Mouse (Mus musculus): Measurements from ENCODE around the gene Romo1.
"Not testable (repeated sequence)": the region's sequence is repeated elsewhere in the genome, so short reads cannot be mapped to it uniquely, and the experiment has no call there.

Gene Romo1

DNA sequence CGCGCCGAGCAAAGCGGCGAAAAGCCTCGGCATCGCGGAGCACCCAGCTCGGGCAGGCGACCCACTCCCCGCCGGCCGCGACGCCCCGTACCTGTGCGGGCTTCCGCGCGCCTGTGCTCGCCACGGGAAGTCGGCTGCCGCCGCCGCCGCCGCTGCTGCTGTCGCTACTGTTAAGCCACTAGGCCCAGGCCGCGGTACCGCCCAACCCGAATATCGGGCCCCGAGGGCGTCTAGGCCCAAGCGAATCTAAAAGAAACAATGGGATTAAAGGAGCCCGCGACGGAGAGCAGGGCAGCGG, 35.9 kb downstream of the Romo1 start:
- DNase-seq (ENCODE audit: low spot score in 2 of 2), result no peak

DNA sequence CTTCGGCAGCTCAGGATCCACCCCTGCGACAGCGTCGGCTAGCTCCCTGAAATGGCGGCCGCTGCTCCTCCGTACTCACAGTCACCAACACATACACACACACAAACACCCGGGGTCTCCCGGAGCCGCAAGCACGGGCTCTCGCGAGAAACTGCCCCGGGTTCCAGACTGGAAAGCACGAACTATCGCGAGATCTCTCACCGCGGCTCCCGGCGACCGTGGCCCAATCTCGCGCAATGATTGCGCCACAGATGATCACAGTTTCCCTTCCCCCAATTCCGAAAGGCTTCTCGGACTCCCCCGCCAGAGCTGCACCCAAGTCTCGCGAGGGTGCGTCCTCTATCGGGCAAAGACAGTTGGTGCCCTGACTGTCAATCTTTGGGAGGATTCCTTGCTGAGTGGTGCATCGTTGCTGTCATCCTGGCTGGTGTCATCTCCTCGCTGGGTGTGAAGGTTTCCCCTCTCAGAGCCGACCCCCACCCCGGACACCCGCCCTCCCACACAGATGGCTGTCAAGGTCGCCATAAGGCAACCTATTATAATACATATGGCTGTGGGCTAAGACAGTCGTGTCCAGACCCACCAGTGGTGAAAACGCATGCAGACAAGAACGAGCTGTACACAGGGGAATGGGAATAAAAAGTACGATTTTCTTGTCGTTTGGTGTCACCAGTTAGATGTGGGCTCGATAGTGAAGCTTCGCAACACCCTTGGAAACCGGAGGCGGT, 36.4 kb downstream of the Romo1 start, which contains the start of gene Rbm39:
Rbm39 (minus strand) TSS at position 145 of the 728 bp plus-strand sequence.
- DNase-seq (ENCODE audit: low spot score in 2 of 2), result peak; percentile 99 to 100

DNA sequence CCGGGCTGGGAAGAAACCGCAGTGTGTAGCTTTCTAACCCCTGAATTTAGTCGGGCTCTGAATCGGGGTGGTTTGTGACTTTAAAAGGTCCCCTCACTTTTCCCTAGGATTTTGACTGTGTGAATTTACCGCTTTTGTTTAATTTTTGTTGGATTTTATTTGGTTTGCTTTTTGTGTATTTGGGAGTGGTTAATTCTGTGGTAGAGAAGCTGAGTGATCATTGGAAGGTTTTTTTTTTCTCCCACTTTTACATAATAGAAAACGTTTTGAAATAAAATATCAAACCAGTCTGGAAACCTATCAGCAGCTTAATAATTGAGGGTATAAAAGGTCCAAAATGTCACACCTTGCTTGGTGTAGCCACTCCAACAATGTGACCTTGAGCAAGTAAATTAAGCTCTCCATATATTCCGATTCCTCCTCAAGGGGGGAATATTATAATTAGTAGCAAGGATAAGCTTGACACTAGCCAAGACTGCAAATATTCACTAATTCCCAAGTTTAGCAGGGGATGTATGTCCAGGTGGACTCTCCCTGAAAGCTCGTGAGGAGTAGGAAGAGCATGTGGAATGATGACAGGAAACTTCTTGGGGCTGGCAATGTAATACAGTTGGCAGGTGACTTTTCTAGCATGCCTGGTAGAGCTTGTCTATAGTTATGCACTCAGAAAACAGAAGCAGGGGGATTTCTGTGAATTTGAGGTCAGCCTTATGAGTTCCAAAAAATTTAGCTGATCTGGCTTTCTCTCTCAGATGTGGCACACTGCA, 37.2 kb downstream of the Romo1 start:
- no peak for DNase-seq (ENCODE audit: low spot score in 2 of 2)

DNA sequence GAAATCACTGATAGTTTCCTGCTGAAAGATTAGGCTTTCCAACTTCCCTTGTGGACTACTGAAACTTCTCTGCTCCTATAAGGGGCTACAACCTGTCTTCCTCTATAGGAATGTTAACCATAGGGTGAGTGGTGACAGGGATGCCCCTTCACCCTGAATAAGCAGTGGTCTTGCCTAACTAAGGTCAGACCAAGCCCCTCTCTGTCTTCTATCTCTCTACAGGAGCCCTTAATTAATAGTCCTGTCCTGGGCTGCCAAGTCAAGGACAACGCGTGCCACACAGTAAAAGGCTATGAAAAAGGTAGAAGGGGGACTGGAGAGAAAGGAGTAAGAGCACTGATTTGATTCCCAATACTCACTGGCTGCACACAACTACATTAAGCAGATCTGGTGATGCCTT, 37.8 kb downstream of the Romo1 start:
- no peak for DNase-seq (ENCODE audit: low spot score in 2 of 2)

DNA sequence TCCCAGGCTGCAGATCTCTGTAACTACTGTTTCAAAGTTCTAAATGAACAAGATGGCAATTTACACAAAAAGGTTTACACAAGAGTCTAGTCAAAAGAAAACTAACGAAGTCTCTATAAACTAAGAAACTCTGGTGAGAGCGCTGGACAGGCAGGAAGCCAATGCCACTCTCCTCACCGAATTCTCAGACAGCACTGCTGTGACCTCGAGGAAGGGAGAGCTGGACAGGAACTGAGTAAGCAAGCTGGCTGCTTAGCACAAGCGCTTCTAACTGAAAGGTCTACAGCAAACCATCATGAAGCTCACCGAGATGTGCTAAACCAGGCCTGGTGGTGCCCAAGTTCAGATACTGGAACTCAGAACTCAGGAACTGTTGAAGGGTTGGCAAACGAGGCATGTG, 45.4 kb downstream of the Romo1 start:
- DNase-seq (ENCODE audit: low spot score in 2 of 2), result not testable (repeated sequence)

DNA sequence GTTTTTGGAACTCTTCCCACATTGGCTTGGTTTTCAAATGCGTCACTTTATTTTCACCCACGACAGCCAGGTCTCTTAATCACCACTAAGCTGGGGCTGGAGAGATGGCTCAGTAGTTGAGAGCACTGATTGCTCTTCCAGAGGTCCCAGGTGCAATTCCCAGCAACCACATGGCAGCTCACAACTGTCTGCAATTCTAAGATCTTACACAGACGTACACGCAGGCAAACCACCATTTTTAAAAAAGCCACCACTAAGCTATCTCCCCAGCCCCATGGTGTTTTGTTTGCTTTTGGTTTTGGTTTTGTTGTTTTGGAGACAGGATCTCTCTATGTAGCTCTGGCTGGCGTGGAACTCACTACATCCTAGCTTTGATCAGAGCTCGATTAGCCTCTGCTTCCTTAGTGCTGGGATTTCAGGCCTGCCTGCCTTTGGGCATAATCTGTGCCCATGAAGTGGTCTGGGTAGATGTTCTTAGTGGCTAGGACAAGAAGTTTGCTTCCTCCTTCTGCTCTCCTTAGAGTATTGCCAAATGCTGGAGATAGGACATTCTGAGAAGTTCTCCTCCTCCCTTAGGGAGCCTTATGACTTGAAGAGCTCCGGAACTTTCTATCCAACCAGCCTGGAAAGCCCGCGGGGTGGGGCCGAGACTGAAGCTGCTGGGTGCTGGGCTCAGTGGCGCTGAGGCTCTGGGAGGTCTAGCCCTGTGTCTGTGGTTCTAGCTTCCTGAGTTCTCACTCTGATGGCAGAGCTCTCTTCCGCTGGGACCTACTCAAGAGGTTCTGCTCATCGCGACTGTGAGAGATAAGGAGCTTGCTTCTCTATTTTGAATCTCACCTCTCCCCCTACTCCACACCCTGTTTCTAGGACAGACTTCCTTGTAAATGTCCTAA, 46.4 kb downstream of the Romo1 start:
- DNase-seq (ENCODE audit: low spot score in 2 of 2), result no peak

DNA sequence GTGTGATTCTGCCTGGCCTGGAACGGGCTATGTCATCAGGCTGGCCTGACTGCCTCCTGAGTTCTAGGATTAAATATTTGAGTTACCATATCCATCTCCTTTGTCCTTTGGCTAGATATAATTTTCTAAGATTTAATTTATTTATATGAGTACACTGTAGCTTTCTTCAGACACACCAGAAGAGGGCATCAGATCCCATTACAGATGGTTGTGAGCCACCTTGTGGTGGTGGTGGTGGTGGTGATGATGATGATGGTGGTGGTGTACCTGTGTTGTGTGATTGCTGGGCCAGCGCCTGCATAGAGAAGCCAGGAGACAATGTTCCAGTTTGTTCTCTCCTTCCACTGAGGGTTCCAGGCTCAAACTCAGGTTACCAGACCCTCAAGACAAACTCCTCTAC, 47.7 kb downstream of the Romo1 start:
- no peak for DNase-seq (ENCODE audit: low spot score in 2 of 2)

DNA sequence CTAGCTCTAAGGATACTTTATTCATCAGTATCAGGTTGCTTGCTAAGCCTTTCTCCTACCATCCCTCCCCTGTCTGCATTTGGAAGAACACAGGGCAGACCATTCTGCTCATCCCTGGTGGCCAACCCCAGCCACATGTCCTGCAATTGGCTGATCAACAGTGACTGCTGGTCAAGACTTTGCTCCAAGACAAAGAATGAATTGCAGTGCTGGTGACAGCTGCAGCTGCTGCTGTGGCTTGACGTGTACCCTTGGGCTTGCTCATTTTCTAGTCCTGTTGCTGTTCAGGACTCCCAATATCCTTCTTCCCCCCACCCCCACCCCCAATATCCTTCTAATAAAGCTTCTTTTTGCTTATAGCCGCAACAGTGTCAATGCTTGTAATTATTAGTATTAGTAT, 48.2 kb downstream of the Romo1 start:
- no peak for DNase-seq (ENCODE audit: low spot score in 2 of 2)

DNA sequence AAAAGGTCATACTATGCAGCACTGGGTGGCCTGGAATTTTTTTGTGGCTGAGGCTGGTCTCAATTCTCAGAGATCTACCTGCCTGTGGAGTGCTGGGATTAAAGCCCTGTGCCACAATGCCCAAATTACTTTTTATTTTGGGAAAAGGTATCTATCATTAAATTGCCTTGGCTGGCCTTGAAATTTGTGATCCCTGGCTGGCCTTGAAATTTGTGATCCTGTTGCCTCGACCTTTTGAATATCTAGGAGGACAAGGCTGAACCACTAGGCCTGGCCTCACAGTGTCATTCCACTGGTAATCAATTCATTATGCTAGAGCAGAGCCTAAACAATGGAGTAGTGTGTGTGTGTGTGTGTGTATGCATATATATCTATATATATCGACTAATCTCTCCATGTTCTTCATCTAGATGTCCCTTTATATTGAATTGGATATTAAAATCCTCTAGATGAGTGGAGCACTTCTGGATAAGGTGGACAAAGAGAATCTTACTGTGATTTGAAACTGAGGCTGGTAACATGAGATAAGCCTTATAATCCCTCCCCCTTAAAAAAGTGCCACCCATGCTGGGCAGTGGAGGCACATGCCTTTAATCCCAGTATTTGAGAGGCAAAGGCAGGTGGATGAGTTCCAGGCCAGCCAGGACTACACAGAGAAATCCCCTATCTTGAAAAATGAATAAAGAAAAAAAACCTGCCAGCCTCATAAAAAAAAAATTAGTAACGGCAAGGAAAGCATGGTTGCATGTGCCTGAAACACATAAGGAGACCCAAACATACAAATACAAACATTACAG, 49.4 kb downstream of the Romo1 start:
- no peak for DNase-seq (ENCODE audit: low spot score in 2 of 2)

DNA sequence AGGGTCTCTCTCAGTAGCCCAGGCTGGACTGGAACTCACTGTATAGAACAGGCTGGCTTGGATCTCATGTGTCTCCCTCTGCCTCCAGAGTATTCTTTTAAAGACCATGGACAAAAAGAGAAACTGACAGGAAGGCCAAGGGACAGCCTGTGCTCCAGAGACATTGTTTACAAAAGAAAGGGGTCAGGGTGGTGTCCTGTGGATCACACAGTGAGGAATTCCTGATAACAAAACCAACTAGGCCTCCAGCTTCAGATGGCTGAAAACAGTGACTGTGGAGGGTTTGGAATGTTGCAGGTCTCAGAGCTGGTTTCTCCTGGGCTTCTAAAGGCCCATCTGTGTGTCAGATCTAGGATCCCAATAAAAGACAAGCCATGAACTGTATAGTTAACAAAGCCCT, 50.7 kb downstream of the Romo1 start:
- no peak for DNase-seq (ENCODE audit: low spot score in 2 of 2)
